Mouse (Mus musculus): ENCODE measurements around the gene Uap1l1.
A peak's percentile ranks its signal among the peaks of the same experiment; 100 is the strongest.

Uap1l1 gene

DNA sequence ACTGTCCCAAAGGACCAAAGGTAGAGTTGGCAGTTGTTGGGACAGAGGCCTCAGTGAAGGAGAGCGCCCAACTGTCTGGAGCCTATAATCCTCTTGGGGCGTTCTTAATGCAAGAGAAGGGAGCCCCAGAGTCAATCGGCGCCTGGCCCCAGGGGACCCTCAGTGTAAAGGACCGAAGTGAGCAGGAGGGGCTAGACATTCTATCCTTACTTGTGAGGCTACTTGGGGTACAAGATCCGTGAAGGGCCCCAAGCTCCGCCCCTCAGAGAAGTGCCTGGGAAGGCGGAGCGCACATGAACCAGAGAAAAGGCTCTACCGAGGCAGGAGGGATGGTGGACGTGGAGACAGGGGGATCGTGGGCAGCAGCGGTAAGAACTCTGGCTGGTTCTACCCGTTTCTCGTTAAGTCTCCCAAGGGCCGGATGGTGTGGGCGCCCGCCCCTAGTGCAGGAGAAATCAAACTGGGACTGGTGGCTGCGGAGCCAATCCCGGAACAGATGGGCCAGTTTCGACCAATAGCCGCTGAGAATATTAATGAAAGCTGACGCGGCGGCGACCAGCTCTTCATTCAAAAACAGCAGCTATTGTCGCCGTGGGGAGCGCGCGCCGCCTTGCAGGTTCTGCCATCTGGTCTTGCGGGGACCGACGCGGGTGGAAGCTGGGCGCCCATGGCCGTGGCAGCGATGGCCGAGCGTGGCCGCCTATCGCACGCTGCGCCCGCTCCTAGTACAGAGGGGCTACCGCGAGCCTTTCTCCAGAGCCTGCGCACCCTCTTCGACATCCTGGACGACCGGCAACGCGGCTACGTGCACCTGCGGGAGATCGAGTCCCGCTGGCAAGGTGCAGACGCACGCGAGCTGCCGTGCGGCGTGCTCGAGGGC, 6.5 kb upstream of the Uap1l1 start, which contains the start of gene Sapcd2:
Sapcd2 (plus strand) TSS at position 558 of the 880 bp plus-strand sequence.
- DNase-seq (ENCODE audit: low spot score) = peak; percentile 84

DNA sequence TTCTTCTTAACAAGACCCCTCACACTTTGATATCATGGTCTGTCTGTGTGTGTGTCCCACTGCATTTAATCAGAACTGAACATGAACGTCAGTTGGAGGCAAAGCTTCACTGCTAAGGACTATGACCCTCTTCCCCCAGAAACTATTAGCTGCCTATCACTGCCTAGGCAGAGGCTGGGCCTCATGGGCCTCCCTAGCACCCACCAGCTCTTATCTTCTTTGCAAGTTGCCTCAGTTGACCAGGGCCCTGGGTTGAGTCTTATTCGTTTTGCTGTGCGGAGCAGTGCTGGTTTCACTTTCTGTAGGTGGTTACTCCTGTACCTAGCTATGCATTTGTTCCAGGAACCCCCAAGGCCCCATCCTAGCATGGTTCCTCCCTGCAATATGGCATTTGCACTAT, 4.5 kb upstream of the Uap1l1 start:
- DNase-seq (ENCODE audit: low spot score) = no peak

DNA sequence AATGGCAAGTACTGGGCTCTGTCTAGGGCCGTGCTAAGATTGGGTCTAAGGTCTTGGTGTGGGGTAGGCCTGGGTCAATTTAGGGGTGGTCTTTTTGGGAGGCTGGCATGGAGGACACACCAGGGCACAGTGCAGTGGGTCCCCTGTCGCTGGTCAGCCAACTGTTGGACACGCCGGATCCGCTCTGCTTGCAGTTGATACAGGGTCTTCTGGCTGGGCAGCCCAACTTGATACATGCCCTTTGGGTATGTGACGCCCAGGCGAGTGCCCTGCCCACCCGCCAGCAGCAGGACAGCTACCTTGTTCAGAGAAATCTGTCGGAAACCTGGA, 756 bp downstream of the Uap1l1 start:
- no peak for DNase-seq (ENCODE audit: low spot score)

DNA sequence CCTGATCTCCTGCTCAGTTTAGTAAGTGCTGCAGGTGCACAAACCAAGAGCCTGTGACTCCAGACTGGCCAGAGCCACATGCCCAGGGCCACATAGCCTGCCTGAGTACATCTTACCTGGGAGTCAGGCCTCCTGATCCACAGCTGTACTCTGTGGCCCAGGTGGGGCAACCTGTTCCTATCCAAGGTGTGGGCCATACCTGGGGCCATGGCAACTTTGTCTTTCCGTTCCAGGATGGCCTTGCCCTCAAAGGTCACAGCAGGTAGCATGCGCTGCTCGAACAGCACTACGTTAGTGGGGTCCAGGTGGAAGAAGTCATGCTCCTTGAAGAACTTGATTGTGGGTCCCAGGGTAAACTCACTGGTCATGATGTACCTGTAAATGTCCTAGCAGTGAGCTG, 1.2 kb downstream of the Uap1l1 start:
- no peak for DNase-seq (ENCODE audit: low spot score)

DNA sequence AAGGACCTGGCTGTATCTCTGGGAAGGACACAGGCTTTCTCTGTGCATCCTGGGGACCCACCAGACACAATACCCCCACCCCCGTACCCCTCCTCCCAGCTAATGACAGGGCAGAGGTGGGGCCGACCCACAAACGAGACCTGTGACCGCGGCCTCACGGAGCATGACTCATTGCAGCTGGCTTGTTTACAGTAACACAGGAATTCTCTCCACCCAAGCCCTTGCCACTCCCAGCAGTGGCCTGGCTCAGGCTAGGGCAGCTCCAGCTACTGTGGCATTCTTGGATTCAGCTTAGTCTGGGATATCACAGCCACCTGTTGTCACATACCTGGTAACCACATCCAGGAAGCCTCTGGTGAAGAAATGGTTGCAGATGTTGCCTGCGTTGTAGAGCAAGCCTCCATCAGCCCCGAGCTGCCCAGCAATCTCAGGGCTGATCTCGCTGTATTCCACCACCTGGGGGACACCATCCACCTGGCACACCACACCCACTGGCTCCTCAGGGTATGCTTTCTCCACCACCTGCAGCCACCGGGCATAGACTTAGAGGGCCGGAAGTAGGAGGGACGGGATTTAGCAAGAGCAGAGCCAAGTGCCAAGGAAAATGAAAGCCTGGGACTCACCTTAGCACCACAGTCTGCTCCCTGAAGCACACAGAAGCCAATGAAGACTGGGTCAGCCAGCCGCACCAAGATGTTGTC, 1.9 kb downstream of the Uap1l1 start:
- peak; percentile 36 for DNase-seq (ENCODE audit: low spot score)

DNA sequence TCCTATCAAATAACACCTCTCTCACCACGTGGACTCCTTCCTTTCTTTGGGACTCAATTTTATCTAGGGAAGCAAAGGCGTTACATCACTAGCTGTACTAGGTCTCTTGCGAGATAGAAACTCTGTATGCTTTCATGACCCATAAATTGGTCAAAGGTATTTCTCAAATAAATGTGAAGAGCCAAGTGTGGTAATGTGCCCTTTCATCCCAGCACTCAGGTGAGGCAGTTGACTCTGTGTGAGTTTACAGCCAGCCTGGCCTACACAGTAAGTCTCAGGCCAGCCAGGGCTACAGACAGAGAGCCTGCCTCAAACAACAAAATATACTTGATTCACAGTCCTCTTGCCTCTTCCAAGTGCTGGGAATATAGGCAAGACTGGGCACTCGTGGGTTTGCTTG, 5.6 kb downstream of the Uap1l1 start:
- no peak for DNase-seq (ENCODE audit: low spot score)

DNA sequence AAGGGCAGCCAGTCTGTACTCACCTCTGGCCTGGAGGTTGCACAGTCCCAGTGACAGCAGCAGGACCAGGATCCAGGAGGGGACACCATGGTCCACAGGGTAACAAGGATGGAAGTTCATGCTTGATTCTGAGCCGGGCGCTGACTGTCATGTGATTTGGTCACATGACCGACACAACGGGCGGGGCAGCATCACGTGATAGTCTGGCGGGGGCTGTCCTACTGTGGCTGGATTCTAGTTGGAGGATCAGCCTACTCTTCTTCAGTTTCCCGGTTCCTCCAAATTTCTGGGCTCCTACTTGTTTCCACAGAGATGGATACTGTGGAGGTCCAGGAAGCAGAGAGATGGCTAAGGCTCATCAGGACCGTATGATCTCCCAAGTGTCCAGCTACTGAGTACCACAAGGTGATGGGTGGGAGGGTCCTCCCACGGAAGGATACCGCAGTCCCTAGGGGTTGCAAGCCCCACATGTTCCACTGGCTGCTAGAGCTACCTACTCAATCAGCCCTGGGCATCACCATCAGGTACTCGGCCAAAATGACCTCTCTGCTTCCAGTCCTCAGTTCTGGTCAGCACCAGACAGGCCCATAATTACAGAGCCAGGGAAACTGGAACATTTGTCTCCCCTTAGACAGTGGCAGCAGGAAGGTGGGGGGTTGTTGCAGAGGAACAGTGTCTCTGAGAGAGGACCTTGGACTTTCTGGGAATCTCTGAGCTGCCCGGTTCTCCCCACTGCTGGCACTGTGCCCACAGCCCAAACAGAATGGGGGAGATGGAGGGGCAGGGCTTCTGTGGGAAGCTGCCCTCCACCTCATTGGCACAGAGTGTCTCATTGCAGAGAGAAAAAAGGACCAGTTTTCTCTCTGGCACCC, 9.0 kb downstream of the Uap1l1 start, which contains the start of gene Dpp7:
Dpp7 (minus strand) TSS at position 152 of the 872 bp plus-strand sequence.
- DNase-seq (ENCODE audit: low spot score) = peak; percentile 88

DNA sequence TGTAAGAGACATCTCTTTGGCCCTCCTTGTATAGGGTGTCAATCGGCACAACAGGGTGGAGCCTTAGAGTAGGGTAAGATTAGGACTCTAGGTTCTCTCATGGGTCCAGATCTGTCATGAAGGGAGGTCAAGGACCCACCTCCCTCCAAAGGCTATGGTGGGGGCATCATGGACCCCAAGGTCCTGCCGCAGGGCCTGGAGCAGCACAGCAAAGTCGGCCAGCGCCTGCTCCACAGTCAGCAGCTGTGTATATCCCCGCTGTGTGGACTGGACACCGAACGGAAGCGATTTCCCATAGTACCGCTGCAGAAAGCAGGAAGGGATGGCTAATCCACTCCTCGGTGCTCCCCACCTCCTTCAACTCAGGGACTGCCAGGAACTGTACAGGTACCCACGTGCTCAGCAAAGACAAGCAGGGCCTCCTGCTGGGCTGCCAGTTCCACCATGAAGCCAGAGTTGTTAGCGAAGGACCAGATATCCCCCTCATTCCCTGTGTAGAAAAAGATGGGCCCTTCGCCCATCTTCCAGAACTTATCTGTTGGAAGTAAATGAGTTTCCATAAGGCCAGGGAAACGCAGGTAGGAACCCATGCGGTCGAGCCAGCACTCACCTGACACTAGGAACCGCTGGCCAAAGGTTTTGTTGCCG, 9.9 kb downstream of the Uap1l1 start:
- no peak for DNase-seq (ENCODE audit: low spot score)

DNA sequence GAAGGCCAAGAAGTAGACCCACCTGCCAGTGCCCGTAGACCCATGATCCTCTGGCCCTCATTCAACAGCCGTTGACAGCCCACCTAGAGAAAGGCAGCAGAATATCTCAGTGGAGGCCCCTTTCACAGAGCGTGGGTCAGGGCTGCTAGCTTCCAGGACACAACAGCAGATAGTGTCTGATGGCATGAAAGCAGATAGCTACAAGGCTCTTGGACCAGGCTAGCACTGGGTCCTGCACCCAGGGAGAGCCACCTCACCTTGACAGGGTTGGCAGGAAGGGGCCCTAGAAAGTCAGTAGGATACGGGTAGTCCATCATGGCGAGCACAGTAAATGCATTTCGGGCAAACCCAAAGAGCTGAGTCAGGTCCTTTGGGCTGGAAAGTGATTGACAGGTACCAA, 11.3 kb downstream of the Uap1l1 start:
- DNase-seq (ENCODE audit: low spot score) = no peak

DNA sequence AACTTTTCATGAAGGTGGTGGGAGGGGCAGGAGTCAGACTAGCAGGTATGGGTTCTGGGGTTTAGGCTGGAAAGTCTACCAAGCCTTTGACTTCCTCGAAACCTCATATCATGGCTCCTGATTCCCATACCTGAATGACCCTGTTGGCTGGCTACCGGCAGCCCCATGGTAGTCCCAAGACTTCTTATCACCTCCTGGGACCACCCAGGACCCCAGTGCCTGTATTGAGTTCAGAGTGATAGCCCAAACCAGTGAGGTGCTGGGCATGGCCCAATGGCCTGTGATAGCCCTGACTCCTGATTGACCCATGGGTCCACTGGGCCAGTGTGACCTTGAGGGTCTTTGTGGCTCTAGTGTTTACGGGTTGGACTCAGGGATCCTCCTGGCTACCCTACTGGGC, 14.8 kb downstream of the Uap1l1 start:
- no peak for DNase-seq (ENCODE audit: low spot score)

DNA sequence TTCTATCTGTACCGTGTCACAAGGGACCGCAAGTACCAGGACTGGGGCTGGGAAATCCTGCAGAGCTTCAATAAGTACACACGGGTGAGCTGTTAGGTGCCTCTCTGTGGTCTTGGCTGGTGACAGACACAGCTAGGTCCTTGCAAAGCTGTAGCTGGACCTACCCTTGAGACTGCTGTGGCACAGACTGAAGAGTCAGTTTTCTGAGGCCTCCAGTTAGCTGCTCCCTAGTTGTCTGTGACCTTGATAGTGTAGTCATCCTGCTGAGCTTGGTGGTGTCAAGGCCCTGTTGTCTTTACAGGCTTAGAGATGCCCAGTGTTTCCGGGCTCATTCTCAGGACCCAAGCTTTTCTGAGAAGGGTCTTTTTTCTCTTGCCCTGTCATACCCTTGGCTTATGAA, 16.0 kb downstream of the Uap1l1 start:
- DNase-seq (ENCODE audit: low spot score) = no peak

DNA sequence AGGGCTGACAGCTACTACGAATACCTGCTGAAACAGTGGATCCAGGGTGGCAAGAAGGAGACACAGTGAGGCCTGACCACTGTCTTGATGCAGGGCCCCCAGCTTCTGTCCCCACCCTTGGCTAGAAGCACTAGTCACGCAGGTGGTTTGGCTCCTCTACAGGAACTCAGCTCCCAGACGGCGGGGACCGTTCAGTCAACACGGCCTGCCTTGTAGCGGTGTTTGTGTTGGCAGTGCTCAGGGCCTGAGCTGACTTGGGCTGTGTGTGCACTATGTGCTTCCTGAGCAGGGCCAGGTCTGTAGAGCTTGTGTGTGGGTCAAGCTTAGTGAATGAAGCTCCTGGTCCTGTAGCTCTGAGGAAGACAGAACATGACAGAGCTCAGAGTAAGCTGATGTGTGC, 17.3 kb downstream of the Uap1l1 start:
- DNase-seq (ENCODE audit: low spot score) = no peak

DNA sequence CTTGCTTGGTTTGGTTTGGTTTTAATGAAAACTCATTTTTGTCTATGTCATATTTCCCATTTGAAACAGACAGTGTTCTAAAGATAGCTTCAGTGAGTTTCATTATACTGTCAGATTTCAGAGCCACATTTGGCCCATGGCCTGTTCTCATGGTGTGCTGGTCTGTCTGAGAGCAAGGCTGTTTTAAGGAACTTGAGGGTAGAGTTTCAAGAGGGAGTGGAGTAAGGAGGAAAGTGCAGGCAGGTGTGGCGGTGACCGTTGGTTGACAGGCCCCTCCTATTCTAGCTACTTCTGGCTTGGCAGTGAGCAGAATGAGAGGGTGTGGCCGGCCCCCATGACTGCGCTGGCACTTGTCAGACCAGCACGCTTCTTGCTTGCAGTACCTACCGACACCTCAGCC, 27.2 kb downstream of the Uap1l1 start:
- no peak for DNase-seq (ENCODE audit: low spot score)

DNA sequence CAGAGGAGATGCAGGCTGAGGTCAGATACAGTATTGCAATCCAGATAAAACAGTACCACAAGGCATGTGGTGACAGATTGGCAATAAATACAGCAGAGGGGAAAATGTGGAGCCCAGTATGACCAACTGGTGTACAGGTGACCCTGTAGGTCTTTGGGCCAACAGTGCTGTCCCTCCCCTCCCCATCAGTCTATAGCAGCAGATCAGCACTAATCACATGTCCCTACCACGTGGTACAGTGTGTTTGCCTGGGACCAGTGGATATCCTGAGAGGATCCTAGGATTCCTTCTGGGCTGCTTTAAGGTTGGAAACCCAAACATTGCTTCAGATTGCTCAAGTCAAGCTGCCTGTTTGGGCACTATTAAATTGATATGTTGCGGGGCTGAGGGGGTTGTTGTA, 31.9 kb downstream of the Uap1l1 start:
- DNase-seq (ENCODE audit: low spot score) = no peak

DNA sequence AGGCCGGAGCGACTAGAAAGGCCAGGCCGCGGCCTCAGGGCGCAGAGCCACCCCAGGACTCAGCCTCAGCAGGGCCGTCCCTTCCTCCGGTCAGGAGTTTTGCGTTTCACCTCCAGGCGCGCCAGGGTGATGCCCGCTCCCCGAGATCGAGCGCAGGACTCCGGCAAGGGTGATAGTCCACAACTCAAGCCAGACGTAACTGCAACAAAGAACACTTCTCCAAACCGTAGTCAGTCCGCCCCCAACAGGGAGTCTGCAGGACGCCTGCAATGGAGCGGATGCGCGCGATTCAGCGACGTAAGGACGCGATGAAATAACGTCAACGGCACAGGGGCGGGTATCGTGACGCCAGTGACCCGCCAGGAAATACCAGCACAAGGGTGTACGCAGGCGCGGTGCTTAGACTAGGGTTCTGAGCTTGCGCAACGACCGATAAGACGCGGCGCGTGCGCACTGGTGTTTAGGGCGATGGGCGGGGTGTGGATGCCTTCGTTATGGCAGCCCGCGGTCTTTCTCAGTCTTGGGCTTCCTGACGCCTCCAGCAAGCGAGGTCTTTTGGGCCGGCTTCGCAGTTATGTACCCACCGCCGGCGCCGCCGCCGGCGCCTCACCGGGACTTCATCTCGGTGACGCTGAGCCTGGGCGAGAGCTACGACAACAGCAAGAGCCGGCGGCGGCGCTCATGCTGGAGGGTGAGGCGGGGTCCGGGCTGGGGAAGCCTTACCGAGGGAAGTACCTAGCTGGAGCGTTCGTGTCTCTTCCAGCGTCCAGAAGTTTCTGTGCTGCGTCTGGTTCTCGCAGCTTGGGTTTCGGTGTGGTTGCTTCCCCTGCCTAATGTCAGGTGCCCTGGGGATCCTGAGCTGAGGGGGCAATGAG, 33.0 kb downstream of the Uap1l1 start, which contains the start of gene Man1b1:
Man1b1 (plus strand) TSS at position 53 of the 875 bp plus-strand sequence.
- peak; percentile 99 for DNase-seq (ENCODE audit: low spot score)

DNA sequence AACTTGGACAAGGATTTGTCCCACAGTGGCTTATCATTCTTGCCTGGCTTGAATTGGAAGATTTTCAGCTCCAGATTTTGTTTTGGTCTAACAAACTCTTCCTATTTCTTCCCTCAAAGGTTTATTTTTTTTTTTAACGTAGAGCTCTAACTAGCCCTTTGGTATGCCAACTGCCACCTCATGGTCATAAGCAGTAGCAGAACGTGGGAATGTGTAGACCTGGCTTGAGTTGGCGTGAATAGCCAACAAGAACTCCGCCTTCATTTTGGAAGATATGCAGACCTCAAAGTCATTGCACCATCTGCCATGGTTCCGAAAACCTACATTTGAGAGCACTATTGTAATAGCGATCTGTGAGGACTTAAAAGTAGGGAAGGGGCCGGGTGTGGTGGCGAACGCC, 34.0 kb downstream of the Uap1l1 start:
- peak; percentile 51 for DNase-seq (ENCODE audit: low spot score)

DNA sequence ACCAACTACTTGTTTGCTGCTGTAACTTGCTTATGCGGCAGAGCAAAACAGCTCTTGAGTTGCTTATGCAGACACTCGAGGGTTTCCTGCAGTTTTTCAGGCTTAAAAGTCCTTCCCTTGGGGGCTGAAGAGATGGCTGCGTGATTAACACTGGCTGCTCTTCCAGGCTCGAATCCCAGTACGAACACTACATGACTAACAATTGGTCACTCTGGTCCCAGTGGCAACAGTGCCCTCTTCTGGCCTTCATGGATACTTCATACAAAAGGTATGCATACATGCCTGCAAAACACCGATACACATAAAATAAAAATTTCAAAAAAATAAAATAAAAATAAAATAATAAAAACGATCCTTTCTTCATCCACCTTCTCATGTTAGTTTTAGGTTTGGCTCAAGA, 37.0 kb downstream of the Uap1l1 start:
- DNase-seq (ENCODE audit: low spot score) = peak; percentile 17

DNA sequence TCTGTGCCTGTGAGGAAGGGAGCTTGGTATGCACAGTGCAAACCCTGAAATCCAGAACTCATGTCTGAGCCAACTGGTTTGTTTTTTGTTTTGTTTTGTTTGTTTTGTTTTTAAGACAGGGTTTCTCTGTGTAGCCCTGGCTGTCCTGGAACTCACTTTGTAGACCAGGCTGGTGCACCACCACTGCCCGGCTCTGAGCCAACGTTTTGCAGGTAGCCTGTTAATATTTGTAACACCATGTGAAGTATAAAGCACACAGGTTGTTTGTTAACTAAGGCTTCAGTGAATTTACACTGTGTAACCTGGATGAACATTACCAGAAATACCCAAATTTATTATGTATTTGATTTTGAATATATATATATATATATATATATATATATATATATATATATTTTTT, 39.4 kb downstream of the Uap1l1 start:
- DNase-seq (ENCODE audit: low spot score) = no peak

DNA sequence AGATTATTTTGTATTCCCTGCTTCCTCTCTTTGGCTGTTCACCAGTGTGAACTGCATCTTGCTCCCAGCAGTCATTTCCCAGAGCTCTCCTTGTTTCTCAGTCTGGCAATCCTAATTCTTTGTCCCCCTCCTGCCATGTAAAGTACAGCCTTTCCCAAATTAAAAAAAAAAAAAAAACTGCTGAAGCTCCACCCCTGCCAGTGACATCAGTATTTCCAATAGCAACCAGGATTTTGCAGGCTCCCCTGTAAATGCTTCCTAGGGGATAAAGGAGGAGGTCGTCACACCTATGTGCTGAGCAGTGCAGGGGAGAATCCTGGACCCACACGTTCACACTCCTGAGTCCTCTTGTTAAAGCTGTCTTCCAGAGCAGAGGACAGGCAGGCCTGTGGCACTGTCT, 45.4 kb downstream of the Uap1l1 start:
- no peak for DNase-seq (ENCODE audit: low spot score)

DNA sequence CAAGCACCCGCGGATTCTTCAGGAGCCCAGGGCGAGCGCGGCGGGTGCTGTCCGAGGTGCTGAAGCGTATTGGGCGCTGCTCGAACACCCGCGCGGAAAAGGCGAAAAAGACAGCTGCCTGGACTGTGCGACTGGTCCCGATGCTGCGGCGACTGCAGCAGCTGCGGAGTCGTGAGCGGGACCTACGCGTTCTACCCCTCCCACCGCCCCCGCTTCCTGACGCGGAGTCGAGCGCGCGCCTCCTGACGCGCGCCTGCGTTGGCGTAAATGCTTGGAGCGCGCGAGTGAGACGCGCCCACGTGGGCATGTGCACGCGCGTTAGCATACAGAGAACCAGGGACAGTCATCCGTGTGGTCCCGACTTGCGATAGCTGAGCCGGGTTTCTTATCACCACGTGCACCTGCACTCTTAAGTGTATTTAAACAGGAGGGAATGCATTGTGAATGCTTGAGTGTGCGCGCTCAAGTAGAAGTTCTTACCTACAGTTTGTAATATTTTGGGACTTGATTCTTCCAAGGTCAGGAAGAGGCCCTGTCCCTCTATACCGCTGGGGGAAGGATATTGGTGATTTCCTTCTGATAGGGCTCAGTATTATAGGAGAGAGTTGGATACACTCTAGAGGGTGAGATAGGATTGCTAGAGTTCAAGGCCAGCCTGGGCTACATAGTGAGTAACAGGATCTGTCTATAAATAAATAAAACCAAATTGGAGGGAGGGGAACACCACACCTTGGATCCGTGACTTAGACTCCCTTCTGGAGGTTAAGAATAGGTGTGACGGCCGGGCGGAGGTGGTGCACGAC, 46.3 kb downstream of the Uap1l1 start, which contains the start of gene Grin1:
Grin1 (minus strand) TSS at position 217 of the 803 bp plus-strand sequence.
- DNase-seq (ENCODE audit: low spot score) = peak; percentile 79

Data from MN1 (cell line).